Mouse (Mus musculus): Measurements from ENCODE around the gene Ptch1.

Gene Ptch1

GRCm38 (mm10) chr13:63573256-63573835 lies at the start of gene Ptch1:
Ptch1 (minus strand) TSS chr13:63573598.
- peak in 1 of 2 experiments; percentile 32 for DNase-seq (ENCODE audit: low spot score in 2 of 2)

GRCm38 (mm10) chr13:63621301-63621700 lies 47.9 kb upstream of the Ptch1 start:
- no peak for DNase-seq (ENCODE audit: low spot score in 2 of 2)

GRCm38 (mm10) chr13:63613201-63613600 lies 39.8 kb upstream of the Ptch1 start:
- DNase-seq (ENCODE audit: low spot score in 2 of 2), result no peak

GRCm38 (mm10) chr13:63609734-63610133 lies 36.3 kb upstream of the Ptch1 start:
- no peak for DNase-seq (ENCODE audit: low spot score in 2 of 2)

- DNase-seq (ENCODE audit: low spot score in 2 of 2), result no peak
Measured at GRCm38 (mm10) chr13:63597593-63597992, 24.2 kb upstream of the Ptch1 start.

- no peak for DNase-seq (ENCODE audit: low spot score in 2 of 2)
Measured at GRCm38 (mm10) chr13:63595869-63596268, 22.5 kb upstream of the Ptch1 start.

- DNase-seq (ENCODE audit: low spot score in 2 of 2), result no peak
Measured at GRCm38 (mm10) chr13:63593469-63594050, 20.2 kb upstream of the Ptch1 start.

GRCm38 (mm10) chr13:63592755-63593154 lies 19.4 kb upstream of the Ptch1 start:
- DNase-seq (ENCODE audit: low spot score in 2 of 2), result no peak

GRCm38 (mm10) chr13:63574601-63575000 lies 1.2 kb upstream of the Ptch1 start:
- DNase-seq (ENCODE audit: low spot score in 2 of 2), result no peak

- peak; percentile 48 to 55 for DNase-seq (ENCODE audit: low spot score in 2 of 2)
Measured at GRCm38 (mm10) chr13:63572453-63573255, 744 bp downstream of the Ptch1 start.

- DNase-seq (ENCODE audit: low spot score in 2 of 2), result no peak
Measured at GRCm38 (mm10) chr13:63572111-63572452, 1.3 kb downstream of the Ptch1 start.

- DNase-seq (ENCODE audit: low spot score in 2 of 2), result no peak
Measured at GRCm38 (mm10) chr13:63570456-63570855, 2.9 kb downstream of the Ptch1 start.

GRCm38 (mm10) chr13:63569396-63569756 lies 4.0 kb downstream of the Ptch1 start:
- DNase-seq (ENCODE audit: low spot score in 2 of 2), result no peak

GRCm38 (mm10) chr13:63568741-63569395 lies 4.5 kb downstream of the Ptch1 start:
- no peak for DNase-seq (ENCODE audit: low spot score in 2 of 2)

GRCm38 (mm10) chr13:63568306-63568705 lies 5.1 kb downstream of the Ptch1 start:
- peak in 1 of 2 experiments; percentile 27 for DNase-seq (ENCODE audit: low spot score in 2 of 2)

- DNase-seq (ENCODE audit: low spot score in 2 of 2), result peak; percentile 92 to 93
Measured at GRCm38 (mm10) chr13:63567677-63568293, 5.6 kb downstream of the Ptch1 start.

- peak; percentile 87 to 91 for DNase-seq (ENCODE audit: low spot score in 2 of 2)
Measured at GRCm38 (mm10) chr13:63566018-63567015, 7.1 kb downstream of the Ptch1 start.

- DNase-seq (ENCODE audit: low spot score in 2 of 2), result peak in 1 of 2 experiments; percentile 16
Measured at GRCm38 (mm10) chr13:63565320-63566017, 7.9 kb downstream of the Ptch1 start.

GRCm38 (mm10) chr13:63564626-63565319 lies 8.6 kb downstream of the Ptch1 start:
- peak; percentile 24 to 56 for DNase-seq (ENCODE audit: low spot score in 2 of 2)
